Mouse (Mus musculus) lung, postnatal 14 days (tissue): ENCODE measurements around the gene Mtfp1.

Experiments used
- DNase-seq: peaks from one replicate; pipeline ENCODE4 v3.0.0; 2021

The Mtfp1 gene

DNA sequence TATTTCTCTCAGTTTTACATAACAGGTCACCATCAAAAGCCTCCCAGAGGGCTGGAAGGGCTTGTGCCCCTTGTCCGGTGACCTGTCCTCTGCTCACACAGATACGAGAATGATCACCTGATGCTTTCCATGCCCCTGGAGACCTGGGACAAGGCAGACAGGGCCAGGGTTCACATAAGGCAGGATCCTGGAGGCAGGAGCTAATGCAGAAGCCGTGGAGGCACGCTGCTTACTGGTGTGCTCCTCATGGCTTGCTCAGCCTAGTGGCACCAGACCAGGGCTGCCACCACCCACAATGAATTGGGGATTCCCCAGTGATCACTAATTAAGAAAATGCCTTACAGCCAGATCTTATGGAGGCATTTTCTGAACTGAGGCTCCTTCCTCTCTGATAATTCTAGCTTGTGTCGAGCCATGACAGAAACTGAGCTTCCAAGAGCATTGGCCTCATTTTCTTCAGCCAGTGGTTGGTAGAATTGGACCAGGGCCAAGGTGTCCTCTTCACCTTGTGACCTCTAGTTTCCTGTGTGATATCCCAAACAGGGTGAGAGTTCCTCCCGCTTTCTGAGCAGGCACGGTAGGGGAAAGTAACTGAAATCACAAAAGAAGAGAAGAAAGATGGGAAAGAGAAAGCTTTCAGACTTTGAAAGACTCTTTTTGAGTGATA is 16.8 kb downstream of the Mtfp1 start:
- peak; percentile 29 for DNase-seq

DNA sequence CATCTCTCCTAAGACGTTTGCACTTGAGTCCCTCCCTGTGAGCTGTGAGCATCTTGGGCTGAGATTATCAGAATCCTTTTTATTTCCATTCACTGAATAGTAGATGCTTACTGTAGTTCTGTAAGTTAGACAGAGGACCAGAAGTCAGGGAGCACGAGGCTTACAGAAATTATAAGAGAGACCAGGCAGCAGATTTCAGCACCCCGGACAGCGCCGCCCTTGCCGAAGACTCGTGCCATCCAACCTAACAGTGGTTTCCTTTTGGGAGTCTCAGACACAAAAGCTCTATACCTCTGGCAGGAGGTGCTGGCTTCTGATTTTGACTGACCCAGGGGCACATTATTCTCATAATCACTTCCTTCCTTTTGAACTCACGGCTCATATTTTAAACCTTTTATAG is 18.6 kb downstream of the Mtfp1 start:
- DNase-seq = peak; percentile 66

DNA sequence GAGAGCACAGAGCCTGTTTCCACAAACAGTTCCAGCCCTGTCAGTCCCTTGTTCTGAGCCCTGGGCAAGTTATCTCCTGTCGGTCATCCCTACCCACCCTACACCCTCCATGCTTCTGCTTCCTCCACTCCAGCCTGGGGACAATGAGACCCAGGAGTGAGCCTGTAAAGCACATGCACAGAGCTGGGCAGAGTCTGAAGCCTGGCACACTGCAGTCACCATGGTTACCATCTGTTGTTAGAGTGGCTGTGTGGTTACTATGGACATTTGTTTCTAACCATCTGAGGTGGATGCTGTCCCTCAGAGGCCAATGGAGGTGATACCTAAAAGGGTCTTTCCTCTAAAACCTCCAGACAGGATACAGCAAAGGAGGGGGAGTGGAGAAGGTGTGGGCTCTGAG is 25.6 kb downstream of the Mtfp1 start:
- DNase-seq = no peak

DNA sequence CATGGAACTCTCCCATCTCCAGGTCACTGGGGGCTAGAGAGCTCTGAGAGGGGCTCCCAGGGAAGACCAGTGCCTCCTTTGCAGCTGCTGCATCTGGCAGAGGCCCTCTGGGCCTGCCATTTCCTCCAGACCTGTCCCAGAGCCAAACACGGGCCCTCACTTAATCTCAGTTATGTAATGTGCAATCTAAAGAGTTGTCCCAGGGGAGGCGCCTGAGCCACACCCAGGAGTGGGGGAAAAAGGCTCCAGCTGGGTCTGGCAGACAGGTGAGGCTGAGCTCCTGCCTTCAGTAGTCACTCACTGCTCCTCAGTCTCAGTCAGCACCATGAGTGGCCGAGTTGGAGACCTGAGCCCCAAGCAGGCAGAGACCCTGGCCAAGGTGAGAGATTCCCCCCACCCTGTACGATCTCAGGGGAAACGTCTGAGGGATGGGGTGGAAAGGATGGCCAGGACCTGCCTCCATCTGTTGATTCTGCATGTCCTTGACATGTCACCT is 30.6 kb downstream of the Mtfp1 start, which contains the start of gene Sec14l3:
Sec14l3 (plus strand) TSS at position 215 of the 496 bp plus-strand sequence.
- peak; percentile 70 for DNase-seq

DNA sequence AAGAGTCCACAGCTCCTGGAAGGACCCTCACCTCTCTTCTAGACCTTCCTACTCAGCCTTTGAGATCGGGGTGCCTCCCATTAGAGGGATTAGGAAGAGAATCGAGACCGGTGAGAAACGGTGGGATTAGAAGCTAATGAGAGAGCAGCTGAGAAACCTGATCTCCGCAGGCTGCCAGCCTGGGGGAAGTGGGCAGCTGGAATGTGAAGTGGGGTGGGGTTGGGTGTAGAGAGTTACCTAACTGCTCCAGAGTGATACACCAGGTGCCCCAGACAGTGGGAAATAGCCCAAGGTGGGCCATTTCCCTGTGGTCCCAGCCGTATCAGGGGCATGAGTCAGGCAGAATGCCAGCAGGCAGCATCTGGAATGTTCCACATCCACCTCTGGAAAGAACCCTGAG is 32.3 kb downstream of the Mtfp1 start:
- DNase-seq = peak; percentile 62

DNA sequence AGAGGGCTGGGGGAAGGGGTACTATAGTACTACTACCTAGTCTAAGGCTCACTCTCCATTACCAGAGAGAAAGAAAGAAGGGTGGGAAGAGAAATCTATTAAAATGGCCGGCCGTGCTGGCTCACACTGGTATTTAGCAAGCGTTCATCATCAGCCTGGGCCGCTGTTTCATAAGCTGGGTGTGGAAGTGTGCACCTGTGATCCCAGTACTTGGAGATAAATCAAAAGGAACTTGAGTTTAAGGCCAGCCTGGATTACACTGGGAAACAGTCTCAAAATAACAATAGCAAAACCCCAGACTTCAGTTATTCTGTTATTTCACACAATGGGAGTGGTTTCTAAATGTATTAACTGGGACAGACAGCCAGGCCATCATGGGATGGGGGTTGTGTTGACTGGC is 32.7 kb downstream of the Mtfp1 start:
- no peak for DNase-seq

DNA sequence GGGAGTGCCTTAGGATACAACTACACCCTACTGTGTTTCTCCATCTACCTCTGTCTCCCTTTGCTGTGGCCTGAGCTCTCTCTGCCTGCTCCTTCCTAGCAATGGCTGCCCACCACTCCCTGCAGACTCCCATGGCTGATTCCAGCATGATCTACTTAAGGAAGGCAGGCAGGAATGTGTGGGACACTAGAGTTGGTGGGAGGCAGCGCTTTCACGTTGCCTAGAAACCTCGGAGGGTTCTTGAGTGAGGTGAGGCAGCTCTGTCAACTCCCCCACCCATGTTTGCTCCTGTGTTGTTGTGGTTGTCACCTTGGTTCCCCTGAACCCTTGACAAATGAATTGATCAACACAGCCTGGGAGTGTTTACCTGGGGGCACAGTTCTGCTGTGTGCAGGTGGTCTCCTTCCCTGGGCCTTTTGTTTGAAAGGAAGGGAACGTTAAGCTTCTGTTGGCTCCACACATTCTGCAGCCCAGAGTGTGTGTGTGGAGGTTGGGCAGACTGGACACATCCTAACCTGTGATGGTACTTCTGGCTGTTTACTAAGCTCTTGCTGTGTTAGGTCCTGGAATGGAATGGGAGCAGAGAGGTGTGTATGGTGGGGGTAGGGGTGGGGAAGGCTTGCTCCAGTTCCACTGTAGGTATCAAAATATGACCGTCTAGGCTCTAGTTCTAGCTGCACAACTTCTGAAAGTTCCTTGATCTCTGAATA is 34.2 kb downstream of the Mtfp1 start:
- DNase-seq = peak; percentile 53

DNA sequence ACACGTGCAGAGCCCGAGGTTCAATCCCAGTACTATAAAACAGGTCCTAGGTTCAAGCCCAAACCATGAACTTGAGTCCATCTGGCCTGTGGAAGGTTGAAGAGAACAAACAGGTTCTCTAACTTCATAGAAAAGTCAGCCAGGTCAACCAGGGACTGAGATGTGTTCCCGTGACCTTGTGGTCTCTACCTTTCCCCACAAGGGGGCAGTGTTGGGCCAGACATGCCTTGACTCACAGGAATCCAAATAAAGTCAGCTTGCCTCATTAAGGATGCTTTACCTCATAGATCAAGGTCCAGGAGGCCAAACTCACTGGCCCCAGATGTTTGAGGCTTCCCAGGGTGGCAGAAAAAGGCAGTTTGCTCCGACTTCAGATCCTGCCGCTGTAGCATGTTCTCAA is 41.7 kb downstream of the Mtfp1 start:
- peak; percentile 86 for DNase-seq

DNA sequence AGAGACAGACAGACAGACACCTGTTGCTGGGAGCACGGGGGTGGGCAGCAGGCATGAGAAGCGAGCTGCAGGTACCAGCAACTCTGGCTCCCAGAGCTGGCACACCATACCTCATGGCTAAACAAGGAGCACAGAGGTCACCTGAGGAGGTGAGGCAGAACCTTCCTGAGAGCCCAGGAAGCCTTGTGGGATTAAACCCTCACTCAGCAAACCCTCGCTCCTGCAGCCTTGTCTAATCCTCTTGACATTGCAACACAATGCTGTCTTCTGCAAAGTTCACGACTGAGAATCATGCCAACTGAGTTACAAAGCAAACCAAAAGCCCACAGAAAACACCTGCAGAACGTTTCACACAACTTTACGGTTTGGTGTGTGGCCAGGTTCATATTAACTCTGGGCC is 46.8 kb downstream of the Mtfp1 start:
- no peak for DNase-seq

DNA sequence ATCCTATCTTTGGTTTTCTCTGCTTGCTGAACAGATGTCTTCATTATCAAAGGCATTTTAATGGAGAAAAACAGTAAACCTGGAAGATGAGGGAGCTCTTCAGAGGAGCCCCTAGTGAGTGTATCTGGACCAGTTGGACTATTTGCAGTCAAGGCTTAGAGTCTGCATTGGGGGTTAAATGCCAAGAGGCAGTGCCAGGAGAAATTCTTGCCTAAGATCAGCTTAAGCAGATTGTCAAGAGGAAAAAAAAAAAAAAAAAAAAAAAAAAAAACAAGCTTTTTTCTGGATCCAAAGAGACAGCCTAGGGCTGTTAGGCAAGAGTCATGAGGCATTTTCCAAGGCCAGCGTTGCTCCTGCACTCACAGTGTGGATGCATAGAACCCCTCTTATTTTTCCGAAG is 47.5 kb downstream of the Mtfp1 start:
- DNase-seq = no peak

DNA sequence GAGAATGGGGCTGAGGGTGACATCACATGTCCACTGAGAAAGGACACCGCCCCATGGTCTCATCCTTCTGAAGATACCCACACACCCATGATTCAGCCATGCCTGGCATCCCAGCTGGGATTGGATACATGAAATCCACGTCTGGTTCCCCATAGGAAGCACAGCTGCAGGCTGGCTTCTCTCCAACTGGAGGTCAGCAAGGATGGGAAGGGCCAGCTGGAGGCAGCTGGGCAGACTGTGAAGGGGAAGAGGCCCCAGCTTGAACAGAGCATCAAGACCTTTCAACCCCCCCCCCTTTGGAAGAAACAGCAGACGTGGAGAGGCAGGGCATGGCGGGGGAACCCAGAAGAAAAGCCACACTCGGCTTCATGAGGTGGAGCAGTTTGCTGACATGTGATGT is 48.7 kb downstream of the Mtfp1 start:
- DNase-seq = peak; percentile 39

DNA sequence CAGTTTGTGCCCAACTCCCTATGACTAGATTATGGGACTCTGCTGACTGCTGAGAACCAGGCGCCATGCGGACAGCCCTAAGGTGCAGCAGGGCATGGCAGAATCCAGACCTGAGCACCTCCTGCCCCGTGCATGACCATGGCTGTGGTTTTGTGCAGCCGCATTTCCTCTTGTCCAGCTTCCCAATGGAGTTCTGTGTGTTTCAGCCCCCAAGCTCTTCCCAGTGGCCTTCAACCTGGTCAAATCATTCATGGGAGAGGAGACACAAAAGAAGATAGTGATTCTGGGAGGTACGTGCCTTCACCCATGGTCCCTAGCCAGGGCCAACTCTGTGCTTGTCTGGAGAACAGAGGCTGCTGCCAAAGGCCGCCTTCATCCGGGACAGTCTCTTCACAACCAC is 52.2 kb downstream of the Mtfp1 start:
- DNase-seq = no peak
